Mouse (Mus musculus) stomach, adult 2 months (tissue): ENCODE data around the gene Gabre. TPM values are rescaled to one million over a fixed set of nuclear protein-coding genes. Genes with fewer than 3 reads are reported as not detected.

Source experiments
- polyA plus RNA-seq: library from polyadenylated mRNA; depleted of rRNA; stranded (reverse); fragments of >200 nt; gene quantifications from 2 replicates; pipeline ENCODE4 v1.2.3, GENCODE M21; 2012; rRNA removed

The Gabre gene
- polyA plus RNA-seq, result 0.70 and 0.91 TPM in 2 replicates

GRCm38 (mm10) chrX:72274659-72275371 is at the start of gene Gabre:
Gabre (minus strand) TSS chrX:72274803.

DNA sequence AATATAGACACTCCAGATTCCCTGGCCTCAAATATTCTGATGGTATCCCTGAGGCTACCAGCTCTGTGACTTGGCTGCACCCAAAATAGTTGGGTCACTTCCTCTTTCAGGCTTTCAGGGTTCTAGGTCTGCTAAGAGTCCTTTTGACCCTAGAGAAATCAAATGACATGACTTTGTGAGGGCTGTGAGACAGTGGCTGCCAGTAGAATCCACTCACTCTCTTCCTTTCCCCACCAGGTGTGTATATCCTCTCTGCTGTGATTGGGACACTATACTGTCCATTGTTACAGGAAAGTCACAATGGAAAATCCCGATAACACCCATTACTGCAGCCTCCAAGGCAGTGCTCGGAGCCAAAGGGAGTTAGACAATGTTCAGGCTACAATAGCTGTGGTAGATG is 52.9 kb downstream of the Gabre start, which contains the start of gene Magea4:
Gene Magea4, plus strand, starts transcription at position 301 of the 400 bp plus-strand sequence.

Other genes starting within 250 kb of the Gabre start
- not detected in 2 replicates for gene Magea4, start 52.8 kb downstream of the Gabre start, polyA plus RNA-seq
- gene Magea10, start 112.1 kb upstream of the Gabre start, polyA plus RNA-seq, result not detected in 2 replicates